Mouse (Mus musculus) limb, embryonic 10.5 days (tissue): ENCODE measurements around the gene Hbq1a. TPM values are rescaled to one million over a fixed set of nuclear protein-coding genes. Genes with fewer than 3 reads are reported as not detected.
A peak's percentile ranks its signal among the peaks of the same experiment; 100 is the strongest.
"Not testable (repeated sequence)": the region's sequence is repeated elsewhere in the genome, so short reads cannot be mapped to it uniquely, and the experiment has no call there.

ENCODE experiments used
- DNase-seq: peaks from one replicate; pipeline ENCODE4 v3.0.0-alpha.2; 2017; ENCODE audit warnings: low spot score
- H3K27ac ChIP-seq: fragments of 300-500 bp; sonication (generic); 2 replicates; pipeline ENCODE4 v1.5.1; 2016; ENCODE audit warnings: mild to moderate bottlenecking
- H3K27me3 ChIP-seq: fragments of 300-500 bp; sonication (generic); 2 replicates; pipeline ENCODE4 v1.6.1; 2016; ENCODE audit warnings: low read depth, mild to moderate bottlenecking; ENCODE audit not compliant: poor library complexity, severe bottlenecking
- H3K36me3 ChIP-seq: fragments of 300-500 bp; sonication (generic); 2 replicates; pipeline ENCODE4 v1.6.1; 2016; ENCODE audit warnings: mild to moderate bottlenecking, moderate library complexity
- H3K4me1 ChIP-seq: fragments of 300-500 bp; sonication (generic); 2 replicates; pipeline ENCODE4 v1.6.1; 2016
- H3K4me3 ChIP-seq: fragments of 300-500 bp; sonication (generic); 2 replicates; pipeline ENCODE4 v1.5.1; 2016; ENCODE audit warnings: mild to moderate bottlenecking, moderate library complexity
- H3K9me3 ChIP-seq: fragments of 300-500 bp; sonication (generic); replicated peaks from 2 replicates; pipeline ENCODE4 v1.6.1; 2016; ENCODE audit warnings: mild to moderate bottlenecking
- WGBS: fragments of 180-500 bp; shearing (Covaris S2); methylation state at CpG from one replicate; pipeline ENCODE4 v1.1.7; 2016; 5-methylcytosine and 5-hydroxymethylcytosine counted together
- polyA plus RNA-seq: library from polyadenylated mRNA; unstranded; fragments of >200 nt; fragmentation: Nextera tagmentation; extraction: Ambion mirVana; gene quantifications from 2 replicates; pipeline ENCODE4 v1.2.1, GENCODE M21; 2016

The Hbq1a gene
- polyA plus RNA-seq, 1 experiment from 2014 or later = not detected

GRCm38 (mm10) chr11:32292819-32293218 lies 7.0 kb upstream of the Hbq1a start:
- not testable (repeated sequence) for DNase-seq, H3K27ac ChIP-seq, H3K4me3 ChIP-seq, H3K9me3 ChIP-seq, H3K4me1 ChIP-seq, H3K27me3 ChIP-seq, H3K36me3 ChIP-seq
- 89% methylated on average over 4 of the region's 4 CpGs for WGBS

- not testable (repeated sequence) for H3K9me3 ChIP-seq, H3K4me3 ChIP-seq, H3K4me1 ChIP-seq, DNase-seq, H3K36me3 ChIP-seq, H3K27ac ChIP-seq, H3K27me3 ChIP-seq
- 68% methylated on average over 3 of the region's 3 CpGs for WGBS
Measured at GRCm38 (mm10) chr11:32293479-32293878, 6.4 kb upstream of the Hbq1a start.

- not testable (repeated sequence) for H3K4me1 ChIP-seq, H3K36me3 ChIP-seq, H3K27me3 ChIP-seq, H3K4me3 ChIP-seq, DNase-seq, H3K27ac ChIP-seq, H3K9me3 ChIP-seq
- no CpG with 5 or more reads among the region's 4 CpGs for WGBS
Measured at GRCm38 (mm10) chr11:32296203-32296602, 3.7 kb upstream of the Hbq1a start, which contains the start of gene Hba-a2. Hba-a2 (plus strand) TSS chr11:32296489.

GRCm38 (mm10) chr11:32297417-32297816 lies 2.5 kb upstream of the Hbq1a start:
- H3K36me3 ChIP-seq, DNase-seq, H3K9me3 ChIP-seq, H3K4me1 ChIP-seq, H3K27ac ChIP-seq, H3K4me3 ChIP-seq: not testable (repeated sequence)
- WGBS = 40% methylated on average over 2 of the region's 2 CpGs
- H3K27me3 ChIP-seq = peaks cover 18% of the 10 kb centered on the region

- WGBS = 90% methylated on average over 1 of the region's 1 CpGs
- peaks cover 3% of the 10 kb centered on the region; the same call in 1 of the 2 replicates for H3K4me1 ChIP-seq
Measured at GRCm38 (mm10) chr11:32297866-32298531, 1.9 kb upstream of the Hbq1a start.

GRCm38 (mm10) chr11:32298532-32298918 lies 1.3 kb upstream of the Hbq1a start:
- Histone ChIP-seq H3K36me3 (no peaks in the 10 kb centered on the region), H3K4me3 (no peak overlapping the region), H3K9me3 (no peaks in the 10 kb centered on the region), H3K4me1 (peaks cover 3% of the 10 kb centered on the region; the same call in 1 of the 2 replicates), H3K27ac (no peak overlapping the region), H3K27me3 (peaks cover 19% of the 10 kb centered on the region)
- 94% methylated on average over 2 of the region's 2 CpGs for WGBS
- no peak for DNase-seq

More at GRCm38 (mm10) chr11:32297866-32298531, 1.9 kb upstream of the Hbq1a start:
- Histone ChIP-seq H3K27ac (no peak overlapping the region), H3K27me3 (peaks cover 19% of the 10 kb centered on the region), H3K36me3 (no peaks in the 10 kb centered on the region), H3K4me3 (no peak overlapping the region), H3K9me3 (no peaks in the 10 kb centered on the region)
- DNase-seq = no peak

- Histone ChIP-seq H3K4me1 (peaks cover 3% of the 10 kb centered on the region; the same call in 1 of the 2 replicates), H3K9me3 (no peaks in the 10 kb centered on the region), H3K27me3 (peaks cover 19% of the 10 kb centered on the region), H3K36me3 (no peaks in the 10 kb centered on the region), H3K27ac (no peak overlapping the region), H3K4me3 (peak overlapping the region; percentile 20; the same call in 1 of the 2 replicates)
- no peak for DNase-seq
- WGBS = 58% methylated on average over 16 of the region's 17 CpGs
Measured at GRCm38 (mm10) chr11:32300279-32301267, 704 bp downstream of the Hbq1a start.

- no peak for DNase-seq
- H3K9me3 ChIP-seq = no peaks in the 10 kb centered on the region
- H3K4me3 ChIP-seq = no peak overlapping the region
- no peaks in the 10 kb centered on the region for H3K36me3 ChIP-seq
- peaks cover 3% of the 10 kb centered on the region; the same call in 1 of the 2 replicates for H3K4me1 ChIP-seq
- no peak overlapping the region for H3K27ac ChIP-seq
- WGBS = 82% methylated on average over 1 of the region's 1 CpGs
- H3K27me3 ChIP-seq = peaks cover 19% of the 10 kb centered on the region
Measured at GRCm38 (mm10) chr11:32301506-32301905, 1.6 kb downstream of the Hbq1a start.

GRCm38 (mm10) chr11:32302824-32303419 lies 3.1 kb downstream of the Hbq1a start:
- H3K27me3 ChIP-seq = peaks cover 19% of the 10 kb centered on the region
- H3K27ac ChIP-seq = no peak overlapping the region
- no peak overlapping the region for H3K4me3 ChIP-seq
- peaks cover 5% of the 10 kb centered on the region; the same call in 1 of the 2 replicates for H3K4me1 ChIP-seq
- H3K9me3 ChIP-seq = no peaks in the 10 kb centered on the region
- DNase-seq = no peak
- H3K36me3 ChIP-seq = no peaks in the 10 kb centered on the region
- 47% methylated on average over 2 of the region's 2 CpGs for WGBS

- H3K4me1 ChIP-seq = peaks cover 6% of the 10 kb centered on the region; the same call in 1 of the 2 replicates
- WGBS = 100% methylated on average over 1 of the region's 1 CpGs
- no peak overlapping the region for H3K4me3 ChIP-seq
- no peaks in the 10 kb centered on the region for H3K36me3 ChIP-seq
- no peaks in the 10 kb centered on the region for H3K9me3 ChIP-seq
- H3K27me3 ChIP-seq = peaks cover 19% of the 10 kb centered on the region
- H3K27ac ChIP-seq = no peak overlapping the region
- no peak for DNase-seq
Measured at GRCm38 (mm10) chr11:32303455-32303854, 3.6 kb downstream of the Hbq1a start.

- Histone ChIP-seq H3K27me3 (0 out of 2 replicates have a peak, but pooled peaks cover 4% of the 10 kb centered on the region), H3K4me1 (0 out of 2 replicates have a peak, but pooled peaks cover 2% of the 10 kb centered on the region), H3K27ac (no peak overlapping the region), H3K4me3 (no peak overlapping the region), H3K9me3 (no peaks in the 10 kb centered on the region), H3K36me3 (no peaks in the 10 kb centered on the region)
- no peak for DNase-seq
- WGBS = 90% methylated on average over 1 of the region's 1 CpGs
Measured at GRCm38 (mm10) chr11:32307006-32307405, 7.1 kb downstream of the Hbq1a start.

- no peaks in the 10 kb centered on the region for H3K36me3 ChIP-seq
- no peak overlapping the region for H3K27ac ChIP-seq
- H3K4me3 ChIP-seq = no peak overlapping the region
- no peaks in the 10 kb centered on the region for H3K9me3 ChIP-seq
- WGBS = 59% methylated on average over 4 of the region's 4 CpGs
- H3K27me3 ChIP-seq = no peaks in the 10 kb centered on the region
- H3K4me1 ChIP-seq = 0 out of 2 replicates have a peak, but pooled peaks cover 2% of the 10 kb centered on the region
- DNase-seq = no peak
Measured at GRCm38 (mm10) chr11:32309446-32309845, 9.6 kb downstream of the Hbq1a start.
